In the genomic region with DNA sequence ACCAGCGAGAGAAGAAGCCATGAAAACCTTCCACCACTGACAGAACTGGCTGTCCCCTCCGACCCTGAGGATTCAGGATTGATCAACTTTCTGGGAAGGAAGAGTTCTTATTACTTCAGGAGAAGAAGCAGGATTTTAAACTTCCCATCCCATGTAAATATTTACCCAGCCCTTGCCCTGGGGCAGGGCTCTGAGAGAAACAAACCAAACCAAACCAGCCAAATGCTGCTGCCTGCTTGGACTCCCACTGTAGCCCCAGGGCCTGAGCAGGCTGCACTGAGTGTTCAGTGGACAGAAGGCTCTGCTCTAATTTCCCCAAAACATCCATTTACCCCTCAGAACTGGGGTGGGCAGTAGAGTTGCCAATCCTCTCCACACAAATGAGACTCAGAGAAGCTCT, we compare ENCODE assay signal across 19 mouse cellular contexts. TPM values are rescaled to one million over a fixed set of nuclear protein-coding genes. Genes with fewer than 3 reads are reported as not detected.
A peak's percentile ranks its signal among the peaks of the same experiment; 100 is the strongest.
DNase-seq lines count a peak whose midpoint lies in the region; ATAC-seq and TF ChIP-seq lines count a peak whose summit lies in the region.
"Had no signal": no experiment of that assay in that cellular context is flagged by ENCODE, and none has a peak within 500 bp of the region (broad histone marks: within the 10 kb centered on the region; RNA-seq: fewer than 3 reads in every experiment).

No protein-coding gene starts in this region.

- peak overlapping the region; percentile 75; the same call in 1 of the 2 replicates for H3K27ac ChIP-seq in gastrocnemius, adult 2 months
- 0 out of 2 replicates have a peak overlapping the region, but pooled peaks have one; percentile 5 for H3K27ac ChIP-seq in liver, embryonic 13.5 days
- no peak overlapping the region for H3K27ac ChIP-seq in liver, embryonic 12.5 days
- H3K27ac ChIP-seq in intestine, embryonic 15.5 days: peak overlapping the region; percentile 38; the same call in 1 of the 2 replicates
- peak overlapping the region; percentile 26; the same call in 1 of the 2 replicates for H3K27ac ChIP-seq in stomach, embryonic 16.5 days (ENCODE audit: low read length)
- H3K27ac ChIP-seq: forebrain, embryonic 15.5 days; hindbrain, postnatal 0 days; kidney, postnatal 0 days; neural tube, embryonic 12.5 days had no signal

- WGBS in liver, embryonic 13.5 days (ENCODE audit: insufficient replicate concordance): 54% methylated on average over 2 of the region's 2 CpGs
- WGBS in liver, embryonic 12.5 days (ENCODE audit: insufficient replicate concordance): 56% methylated on average over 2 of the region's 2 CpGs
- WGBS in intestine, embryonic 15.5 days: 52% methylated on average over 2 of the region's 2 CpGs
- 52% methylated on average over 2 of the region's 2 CpGs for WGBS in stomach, embryonic 16.5 days

- H3K4me3 ChIP-seq in gastrocnemius, adult 2 months: no peak overlapping the region
- no peak overlapping the region for H3K4me3 ChIP-seq in liver, embryonic 13.5 days (replicated peaks)
- H3K4me3 ChIP-seq in liver, embryonic 12.5 days: no peak overlapping the region
- no peak overlapping the region for H3K4me3 ChIP-seq in intestine, embryonic 15.5 days (replicated peaks)
- H3K4me3 ChIP-seq in stomach, embryonic 16.5 days (replicated peaks; ENCODE audit: low read length): no peak overlapping the region
- H3K4me3 ChIP-seq: forebrain, embryonic 15.5 days; heart, embryonic 10.5 days; megakaryocyte, embryonic 14.5 days; neural tube, embryonic 12.5 days had no signal

- H3K36me3 ChIP-seq in liver, embryonic 13.5 days: no peaks in the 10 kb centered on the region
- H3K36me3 ChIP-seq in liver, embryonic 12.5 days: no peaks in the 10 kb centered on the region
- H3K36me3 ChIP-seq in intestine, embryonic 15.5 days: no peaks in the 10 kb centered on the region
- no peaks in the 10 kb centered on the region for H3K36me3 ChIP-seq in stomach, embryonic 16.5 days (ENCODE audit: control insufficient read depth, insufficient read depth, low read length)
- H3K36me3 ChIP-seq: forebrain, embryonic 15.5 days; heart, embryonic 10.5 days; neural tube, embryonic 12.5 days had no signal

- H3K4me1 ChIP-seq in liver, embryonic 13.5 days (replicated peaks): 0 out of 2 replicates have a peak, but pooled peaks cover 10% of the 10 kb centered on the region
- 0 out of 2 replicates have a peak, but pooled peaks cover 15% of the 10 kb centered on the region for H3K4me1 ChIP-seq in liver, embryonic 12.5 days
- H3K4me1 ChIP-seq in intestine, embryonic 15.5 days (replicated peaks): peaks cover 34% of the 10 kb centered on the region
- H3K4me1 ChIP-seq in stomach, embryonic 16.5 days (ENCODE audit: control insufficient read depth, insufficient read depth, low read length): peaks cover 30% of the 10 kb centered on the region

- DNase-seq in gastrocnemius, adult 2 months: no peak
- DNase-seq in gastrocnemius, postnatal 14 days: no peak
- DNase-seq in liver, embryonic 13.5 days: no peak
- DNase-seq in ovary, postnatal 36 days (ENCODE audit: low spot score): no peak
- no peak for DNase-seq in adrenal gland, adult (ENCODE audit: inconsistent age in 2 of 2, low spot score in 1 of 2)
- DNase-seq: cerebellum, adult 18-20 months; gastrocnemius, postnatal 10 days; left cerebral cortex, postnatal 4 days; thymus, adult 2 months had no signal

- H3K27me3 ChIP-seq in liver, embryonic 13.5 days: no peaks in the 10 kb centered on the region
- no peaks in the 10 kb centered on the region for H3K27me3 ChIP-seq in liver, embryonic 12.5 days (replicated peaks)
- H3K27me3 ChIP-seq in intestine, embryonic 15.5 days (replicated peaks): no peaks in the 10 kb centered on the region
- H3K27me3 ChIP-seq in stomach, embryonic 16.5 days (ENCODE audit: control insufficient read depth, insufficient read depth, low read length): no peaks in the 10 kb centered on the region
- H3K27me3 ChIP-seq: forebrain, embryonic 15.5 days; neural tube, embryonic 12.5 days had no signal

- no peak overlapping the region for H3K4me2 ChIP-seq in liver, embryonic 13.5 days
- no peak overlapping the region for H3K4me2 ChIP-seq in liver, embryonic 12.5 days
- no peak overlapping the region for H3K4me2 ChIP-seq in intestine, embryonic 15.5 days (replicated peaks)
- no peak overlapping the region for H3K4me2 ChIP-seq in stomach, embryonic 16.5 days (ENCODE audit: low read depth, low read length)
- H3K4me2 ChIP-seq: forebrain, embryonic 15.5 days; neural tube, embryonic 12.5 days had no signal

- peak overlapping the region; percentile 19; the same call in 1 of the 2 replicates for H3K9ac ChIP-seq in liver, embryonic 13.5 days
- H3K9ac ChIP-seq in liver, embryonic 12.5 days: no peak overlapping the region
- H3K9ac ChIP-seq in intestine, embryonic 15.5 days: no peak overlapping the region
- H3K9ac ChIP-seq in stomach, embryonic 16.5 days (ENCODE audit: low read length): peak overlapping the region; percentile 30; the same call in 1 of the 2 replicates
- H3K9ac ChIP-seq: forebrain, embryonic 15.5 days; neural tube, embryonic 12.5 days had no signal

- H3K9me3 ChIP-seq in liver, embryonic 13.5 days (replicated peaks): no peaks in the 10 kb centered on the region
- H3K9me3 ChIP-seq in liver, embryonic 12.5 days (replicated peaks): no peaks in the 10 kb centered on the region
- H3K9me3 ChIP-seq in intestine, embryonic 15.5 days: no peaks in the 10 kb centered on the region
- no peaks in the 10 kb centered on the region for H3K9me3 ChIP-seq in stomach, embryonic 16.5 days (replicated peaks; ENCODE audit: control insufficient read depth, low read length)
- H3K9me3 ChIP-seq: forebrain, embryonic 15.5 days; heart, embryonic 10.5 days; megakaryocyte, embryonic 14.5 days; neural tube, embryonic 12.5 days had no signal

- no peak for ATAC-seq in liver, embryonic 13.5 days (ENCODE audit: low read depth)
- ATAC-seq in liver, embryonic 12.5 days: no peak
- no peak for ATAC-seq in intestine, embryonic 15.5 days
- ATAC-seq in stomach, embryonic 16.5 days (ENCODE audit: insufficient read depth, low FRiP score): no peak
- ATAC-seq: forebrain, embryonic 15.5 days; hindbrain, postnatal 0 days; lung, postnatal 0 days had no signal

- TF ChIP-seq CTCF in gastrocnemius, adult 2 months (IDR thresholded peaks at IDR 0.05): no peak

- intact Hi-C loops in gastrocnemius, adult 2 months (cut with DNase I): loop anchor here (5.0 kb wide), 1 partner anchor 104 kb away; no protein-coding TSS in a partner anchor
- intact Hi-C loops in gastrocnemius, postnatal 14 days (cut with DNase I; ENCODE audit: low total_unique reads): no loop called here

RNA-seq across cellular contexts. Expression of a gene that starts 55.9 kb away (rescaled TPM):
- 1 to 10 TPM; 2.0 to 5.4 TPM for total RNA-seq in gastrocnemius, adult 2 months (2021)
- total RNA-seq in gastrocnemius, postnatal 14 days (2021): 1 to 10 TPM; 4.1 to 5.3 TPM
- 4.3 and 5.1 TPM in 2 replicates for polyA plus RNA-seq in liver, embryonic 13.5 days (2015; fragmentation: Nextera tagmentation; extraction: Ambion mirVana)
- 5.9 and 7.0 TPM in 2 replicates for polyA plus RNA-seq in liver, embryonic 12.5 days (2016; fragmentation: Nextera tagmentation; extraction: Ambion mirVana)
- polyA plus RNA-seq in intestine, embryonic 15.5 days (2015; fragmentation: Nextera tagmentation; extraction: Ambion mirVana): 34.9 and 38.3 TPM in 2 replicates
- polyA plus RNA-seq in stomach, embryonic 16.5 days (2015; fragmentation: Nextera tagmentation; extraction: Ambion mirVana): 52.8 and 56.1 TPM in 2 replicates

Comparison
In these comparisons a context has a peak if more than half of its experiments do, and no peak if none do; other contexts are left out.
1. H3K9ac ChIP-seq: peak in liver, embryonic 13.5 days (single experiment) and stomach, embryonic 16.5 days (single experiment); none in liver, embryonic 12.5 days (single experiment) and intestine, embryonic 15.5 days (single experiment).